Mouse (Mus musculus) lung, postnatal 0 days (tissue): ENCODE results near the gene Cdc14a. TPM values are rescaled to one million over a fixed set of nuclear protein-coding genes. Genes with fewer than 3 reads are reported as not detected.
A peak's percentile ranks its signal among the peaks of the same experiment; 100 is the strongest.

Source experiments
- ATAC-seq: fragments of 200-750 bp; cut with Nextera tagmentation; 2 replicates; pipeline ENCODE4 v1.8.0; 2017; ENCODE audit warnings: moderate library complexity
- DNase-seq: peaks from one replicate; pipeline ENCODE4 v3.0.0-alpha.2; 2016; ENCODE audit warnings: low spot score
- H3K27ac ChIP-seq: fragments of 300-500 bp; sonication (generic); 2 replicates; pipeline ENCODE4 v1.5.1; 2014; ENCODE audit warnings: antibody characterized with exemption, mild to moderate bottlenecking, low read length, mixed read lengths
- H3K27me3 ChIP-seq: fragments of 300-500 bp; sonication (generic); replicated peaks from 2 replicates; pipeline ENCODE4 v1.6.1; 2014; ENCODE audit warnings: low read length, mixed read lengths; ENCODE audit not compliant: insufficient read depth
- H3K36me3 ChIP-seq: fragments of 300-500 bp; sonication (generic); 2 replicates; pipeline ENCODE4 v1.6.1; 2014; ENCODE audit warnings: low read length, mixed read lengths; ENCODE audit not compliant: insufficient read depth
- H3K4me1 ChIP-seq: fragments of 300-500 bp; sonication (generic); 2 replicates; pipeline ENCODE4 v1.6.1; 2014; ENCODE audit warnings: antibody characterized with exemption, low read depth, low read length, mixed read lengths; ENCODE audit not compliant: insufficient read depth
- H3K4me2 ChIP-seq: fragments of 300-500 bp; sonication (generic); replicated peaks from 2 replicates; pipeline ENCODE4 v1.6.1; 2014; ENCODE audit warnings: low read depth, mild to moderate bottlenecking, low read length, moderate library complexity, mixed read lengths
- H3K4me3 ChIP-seq: fragments of 300-500 bp; sonication (generic); 2 replicates; pipeline ENCODE4 v1.5.1; 2014; ENCODE audit warnings: low read depth, low read length
- H3K9ac ChIP-seq: fragments of 300-500 bp; sonication (generic); replicated peaks from 2 replicates; pipeline ENCODE4 v1.6.1; 2014; ENCODE audit warnings: low read depth, mild to moderate bottlenecking
- H3K9me3 ChIP-seq: fragments of 300-500 bp; sonication (generic); 2 replicates; pipeline ENCODE4 v1.6.1; 2016; ENCODE audit warnings: low read length, mixed read lengths
- CTCF ChIP-seq: IDR thresholded peaks from 2 replicates; pipeline ENCODE4 v1.5.1; 2016; ENCODE audit warnings: antibody characterized with exemption, mild to moderate bottlenecking
- EP300 ChIP-seq: IDR thresholded peaks from 2 replicates; pipeline ENCODE4 v1.6.1; 2016; ENCODE audit warnings: antibody characterized with exemption, mild to moderate bottlenecking, control low read depth
- WGBS: fragments of 180-500 bp; shearing (Covaris S2); extraction: QIAGEN DNeasy Blood & Tissue Kit; methylation state at CpG from one replicate; pipeline ENCODE4 v1.1.7; 2014; 5-methylcytosine and 5-hydroxymethylcytosine counted together
- polyA plus RNA-seq: library from polyadenylated mRNA; unstranded; fragments of >200 nt; fragmentation: Nextera tagmentation; extraction: Ambion mirVana; gene quantifications from 2 replicates; pipeline ENCODE4 v1.2.1, GENCODE M21; 2015

The Cdc14a gene
- polyA plus RNA-seq, 1 experiment from 2014 or later, result 8.2 TPM

DNA sequence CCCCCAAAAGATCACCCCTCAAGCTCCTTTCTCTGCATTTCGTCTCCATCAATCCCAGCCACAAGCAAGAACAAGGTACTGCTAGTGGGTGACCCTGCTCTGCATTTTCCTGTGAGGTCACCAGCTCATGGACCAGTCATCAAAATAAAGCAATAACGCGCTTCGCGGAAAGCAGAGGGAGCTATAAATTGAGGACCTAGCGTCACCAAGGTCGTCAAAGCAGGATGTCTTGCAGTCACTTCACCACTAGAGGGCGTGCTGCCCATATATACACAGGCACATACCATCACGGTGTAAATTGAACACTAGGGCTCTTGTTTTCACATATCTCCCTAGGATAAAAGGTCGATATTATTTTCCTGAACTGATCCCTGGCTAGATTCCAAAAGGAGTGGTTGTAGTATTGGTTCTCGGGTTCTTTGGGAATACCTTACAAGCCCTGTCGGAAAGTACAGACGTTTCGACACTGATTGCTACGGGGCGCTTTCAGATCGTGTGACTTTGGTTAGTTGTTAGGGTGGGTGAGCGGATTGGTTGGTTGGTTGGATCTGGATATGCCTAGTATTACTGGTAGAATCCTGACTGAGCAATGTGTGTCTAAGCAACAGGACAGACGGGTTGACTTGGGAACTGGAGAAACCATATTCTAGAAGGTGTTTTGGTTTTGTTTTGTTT is 82.7 kb downstream of the Cdc14a start:
- peak; percentile 84 for ATAC-seq

DNA sequence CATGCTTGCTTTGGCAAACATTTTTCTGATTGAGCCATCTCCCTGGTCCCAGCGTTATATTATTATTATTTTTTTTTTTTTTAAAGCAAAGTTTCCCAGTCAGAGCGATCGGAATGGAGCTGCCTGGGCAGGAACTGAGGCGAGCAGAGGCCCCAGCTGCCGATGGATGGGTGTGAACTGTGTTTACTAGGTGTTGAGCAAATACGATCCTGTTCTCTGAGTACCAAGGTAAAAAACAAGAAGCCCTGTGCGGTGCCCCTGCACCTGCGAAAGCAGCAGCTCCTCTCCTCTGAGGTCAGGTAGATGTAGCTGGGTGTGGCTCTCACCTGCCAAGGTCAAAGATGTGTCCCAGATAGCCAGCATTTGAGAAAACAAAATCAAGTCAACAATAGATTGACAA is 83.6 kb downstream of the Cdc14a start:
- Histone ChIP-seq H3K27me3 (no peaks in the 10 kb centered on the region), H3K4me2 (no peak overlapping the region), H3K36me3 (no peaks in the 10 kb centered on the region), H3K9ac (no peak overlapping the region), H3K9me3 (no peaks in the 10 kb centered on the region), H3K4me3 (no peak overlapping the region), H3K27ac (no peak overlapping the region), H3K4me1 (no peaks in the 10 kb centered on the region)
- ATAC-seq (no peak), DNase-seq (no peak)
- 83% methylated on average over 8 of the region's 8 CpGs for WGBS
- TF ChIP-seq CTCF, result no peak

More for the DNA sequence above, 82.7 kb downstream of the Cdc14a start:
- H3K9me3 ChIP-seq, result no peaks in the 10 kb centered on the region
- 39% methylated on average over 19 of the region's 19 CpGs for WGBS
- H3K4me1 ChIP-seq, result no peaks in the 10 kb centered on the region
- H3K4me3 ChIP-seq, result no peak overlapping the region
- H3K36me3 ChIP-seq, result no peaks in the 10 kb centered on the region
- no peak for TF ChIP-seq EP300
- TF ChIP-seq CTCF, result peak; percentile 98
- H3K9ac ChIP-seq, result no peak overlapping the region
- no peaks in the 10 kb centered on the region for H3K27me3 ChIP-seq
- H3K27ac ChIP-seq, result no peak overlapping the region
- peak overlapping the region; percentile 27; the same call in 1 of the 2 replicates for H3K4me2 ChIP-seq
- peak; percentile 86 for DNase-seq

DNA sequence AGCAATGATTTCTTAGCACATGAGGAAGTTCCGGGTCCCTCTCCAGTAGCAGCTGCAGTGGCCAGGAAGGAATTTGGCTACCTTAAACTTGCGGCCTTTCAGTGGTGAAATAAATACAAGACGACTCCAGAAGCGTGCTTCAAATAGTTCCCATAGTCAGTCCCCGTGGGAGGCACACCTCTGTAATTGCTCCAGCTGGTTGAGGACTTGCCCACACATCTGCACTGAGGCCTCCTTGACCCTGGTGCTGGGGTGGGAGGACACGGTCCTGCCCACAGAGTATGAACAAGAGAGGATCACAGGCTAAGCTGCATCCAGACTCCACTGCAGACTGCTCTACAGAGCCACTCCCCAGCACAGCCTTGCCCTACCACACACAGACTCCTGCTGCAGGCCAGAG is 85.2 kb downstream of the Cdc14a start:
- H3K4me3 ChIP-seq, result no peak overlapping the region
- WGBS, result 66% methylated on average over 6 of the region's 6 CpGs
- H3K36me3 ChIP-seq, result no peaks in the 10 kb centered on the region
- H3K27ac ChIP-seq, result no peak overlapping the region
- no peak overlapping the region for H3K9ac ChIP-seq
- H3K9me3 ChIP-seq, result no peaks in the 10 kb centered on the region
- TF ChIP-seq CTCF, result no peak
- TF ChIP-seq EP300, result no peak
- ATAC-seq, result no peak
- no peaks in the 10 kb centered on the region for H3K4me1 ChIP-seq
- DNase-seq, result no peak
- no peak overlapping the region for H3K4me2 ChIP-seq
- H3K27me3 ChIP-seq, result no peaks in the 10 kb centered on the region

DNA sequence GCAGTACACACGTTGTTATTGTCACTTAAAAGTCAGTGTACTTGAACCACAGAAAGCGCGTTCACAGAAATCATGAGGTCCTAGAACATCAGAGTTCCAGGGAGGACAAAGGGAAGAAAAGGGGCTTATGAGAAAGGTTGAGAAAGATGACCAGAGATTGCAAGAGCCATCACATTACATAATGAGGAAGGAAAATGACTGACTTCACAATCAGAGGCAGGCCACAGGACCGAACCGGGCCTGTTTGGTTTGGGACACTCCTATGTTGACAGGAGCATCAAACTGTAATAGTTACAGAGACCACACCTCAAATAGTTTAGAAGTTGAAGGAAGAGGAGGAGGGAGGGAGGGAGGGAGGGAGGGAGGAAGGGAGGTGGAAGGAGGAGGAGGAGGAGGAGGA is 86.0 kb downstream of the Cdc14a start:
- H3K4me3 ChIP-seq, result no peak overlapping the region
- no peaks in the 10 kb centered on the region for H3K4me1 ChIP-seq
- ATAC-seq, result no peak
- DNase-seq, result no peak
- whole genome bisulfite sequencing, result 77% methylated on average over 5 of the region's 5 CpGs
- no peak overlapping the region for H3K4me2 ChIP-seq
- no peak overlapping the region for H3K27ac ChIP-seq
- no peak for TF ChIP-seq CTCF
- no peak for TF ChIP-seq EP300
- no peaks in the 10 kb centered on the region for H3K36me3 ChIP-seq
- no peaks in the 10 kb centered on the region for H3K9me3 ChIP-seq
- no peak overlapping the region for H3K9ac ChIP-seq
- H3K27me3 ChIP-seq, result no peaks in the 10 kb centered on the region

DNA sequence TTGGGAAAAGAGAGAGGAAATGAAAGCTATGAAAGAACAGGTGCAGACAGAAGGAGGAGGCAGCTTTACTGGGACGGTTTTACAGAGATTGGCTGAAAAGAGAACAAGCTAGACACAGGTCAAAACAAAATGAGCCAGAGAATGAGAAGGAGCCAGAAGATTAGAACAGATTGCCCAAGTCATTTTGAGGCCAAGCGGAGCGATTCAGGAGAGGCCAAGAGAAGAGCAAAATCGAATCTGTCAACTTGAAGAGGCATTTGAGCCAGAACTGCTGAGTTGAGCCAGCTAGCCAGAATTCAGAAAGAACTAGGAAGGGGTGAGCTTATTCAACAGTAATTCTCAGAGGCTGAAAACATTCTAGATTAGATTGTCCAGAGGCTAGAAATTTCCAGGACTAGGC is 88.8 kb downstream of the Cdc14a start:
- no peak for ATAC-seq
- no peak for DNase-seq
- Histone ChIP-seq H3K4me3 (no peak overlapping the region), H3K36me3 (no peaks in the 10 kb centered on the region), H3K9ac (no peak overlapping the region), H3K27me3 (no peaks in the 10 kb centered on the region), H3K4me1 (no peaks in the 10 kb centered on the region), H3K9me3 (no peaks in the 10 kb centered on the region), H3K27ac (no peak overlapping the region), H3K4me2 (no peak overlapping the region)
- no peak for TF ChIP-seq CTCF
- no peak for TF ChIP-seq EP300
- 81% methylated on average over 4 of the region's 4 CpGs for WGBS

DNA sequence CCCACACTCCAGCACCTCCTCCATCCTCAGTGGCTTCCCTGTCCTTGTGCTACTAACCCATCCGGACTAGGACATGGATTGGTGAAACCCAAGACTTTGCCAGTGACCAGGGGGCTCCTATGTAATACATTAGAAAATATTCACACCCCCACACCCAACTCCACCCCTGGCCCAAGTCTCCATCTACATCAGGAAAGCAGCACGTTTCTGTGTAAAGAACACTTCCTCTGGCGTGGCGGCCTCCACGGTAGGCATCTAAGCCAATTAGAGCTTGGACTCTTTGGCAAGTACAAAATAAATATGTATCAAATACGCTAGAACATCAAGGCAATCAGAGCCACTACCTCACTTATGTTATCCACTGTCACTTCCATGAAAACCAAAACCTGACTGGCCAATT is 90.1 kb downstream of the Cdc14a start:
- Histone ChIP-seq H3K9ac (no peak overlapping the region), H3K9me3 (no peaks in the 10 kb centered on the region), H3K4me2 (no peak overlapping the region), H3K27ac (no peak overlapping the region), H3K36me3 (no peaks in the 10 kb centered on the region), H3K4me1 (no peaks in the 10 kb centered on the region), H3K4me3 (no peak overlapping the region), H3K27me3 (no peaks in the 10 kb centered on the region)
- ATAC-seq (no peak), DNase-seq (no peak)
- TF ChIP-seq CTCF, result no peak
- no peak for TF ChIP-seq EP300
- 75% methylated on average over 6 of the region's 6 CpGs for WGBS

DNA sequence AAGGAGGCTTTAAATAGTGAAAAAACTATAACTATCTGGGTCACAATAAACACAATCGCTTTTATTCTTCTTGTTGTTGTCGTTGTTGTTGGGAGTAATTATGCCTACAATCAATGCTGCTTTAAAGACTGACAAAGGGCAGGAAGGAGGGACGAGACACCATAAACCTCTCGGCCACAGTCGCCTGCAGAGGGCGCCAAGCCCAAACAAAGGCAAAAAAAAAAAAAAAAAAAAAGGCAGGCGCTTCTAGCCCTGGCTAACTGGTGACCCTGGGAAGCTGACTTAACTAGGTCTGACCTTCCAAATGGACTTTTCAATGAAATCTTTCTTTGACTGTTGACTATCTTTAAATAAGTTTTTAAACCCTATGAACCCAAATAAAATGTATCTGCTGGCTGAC is 90.6 kb downstream of the Cdc14a start:
- Histone ChIP-seq H3K4me3 (no peak overlapping the region), H3K4me2 (no peak overlapping the region), H3K27ac (no peak overlapping the region), H3K27me3 (no peaks in the 10 kb centered on the region), H3K4me1 (no peaks in the 10 kb centered on the region), H3K9ac (no peak overlapping the region), H3K9me3 (no peaks in the 10 kb centered on the region), H3K36me3 (no peaks in the 10 kb centered on the region)
- peak; percentile 36 for DNase-seq
- WGBS, result 11% methylated on average over 7 of the region's 7 CpGs
- TF ChIP-seq EP300 (no peak), CTCF (peak; percentile 68)
- ATAC-seq, result no peak
